Mouse (Mus musculus): ENCODE measurements around the gene Picalm. TPM values are rescaled to one million over a fixed set of nuclear protein-coding genes. Genes with fewer than 3 reads are reported as not detected.

The Picalm gene
- polyA plus RNA-seq, 1 experiment from 2014 or later = 44.2 TPM

DNA sequence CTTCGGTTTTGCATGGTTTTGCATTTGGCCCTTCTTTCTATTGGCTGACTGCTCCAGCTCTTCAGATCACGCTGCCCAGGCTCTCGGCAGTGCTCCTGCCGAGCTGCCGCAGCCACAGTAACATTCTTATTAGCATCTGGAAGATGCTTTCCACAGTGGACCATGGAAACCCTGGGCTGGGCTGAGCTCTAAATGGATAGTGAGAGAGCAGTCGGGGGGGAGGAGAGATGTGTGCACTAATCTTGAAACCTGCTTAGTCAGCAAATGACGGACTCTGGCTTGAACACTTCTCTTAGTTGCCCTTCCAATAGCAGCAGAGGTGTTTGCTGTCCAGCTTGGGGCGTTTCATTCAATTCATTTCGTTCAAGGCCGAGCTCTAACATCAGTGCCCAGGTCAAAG, 30.8 kb upstream of the Picalm start:
- H3K36me3 ChIP-seq = no peaks in the 10 kb centered on the region
- no peak overlapping the region for H3K4me3 ChIP-seq
- no peak overlapping the region for H3K9ac ChIP-seq
- H3K4me2 ChIP-seq (replicated peaks) = peak overlapping the region; percentile 4; the same call in 1 of the 2 replicates
- H3K27me3 ChIP-seq (replicated peaks) = no peaks in the 10 kb centered on the region
- H3K27ac ChIP-seq = no peak overlapping the region
- H3K4me1 ChIP-seq = no peaks in the 10 kb centered on the region
- WGBS = 55% methylated on average over 10 of the region's 10 CpGs
- no peak for ATAC-seq (ENCODE audit: low FRiP score, low read depth)
- H3K9me3 ChIP-seq = no peaks in the 10 kb centered on the region

DNA sequence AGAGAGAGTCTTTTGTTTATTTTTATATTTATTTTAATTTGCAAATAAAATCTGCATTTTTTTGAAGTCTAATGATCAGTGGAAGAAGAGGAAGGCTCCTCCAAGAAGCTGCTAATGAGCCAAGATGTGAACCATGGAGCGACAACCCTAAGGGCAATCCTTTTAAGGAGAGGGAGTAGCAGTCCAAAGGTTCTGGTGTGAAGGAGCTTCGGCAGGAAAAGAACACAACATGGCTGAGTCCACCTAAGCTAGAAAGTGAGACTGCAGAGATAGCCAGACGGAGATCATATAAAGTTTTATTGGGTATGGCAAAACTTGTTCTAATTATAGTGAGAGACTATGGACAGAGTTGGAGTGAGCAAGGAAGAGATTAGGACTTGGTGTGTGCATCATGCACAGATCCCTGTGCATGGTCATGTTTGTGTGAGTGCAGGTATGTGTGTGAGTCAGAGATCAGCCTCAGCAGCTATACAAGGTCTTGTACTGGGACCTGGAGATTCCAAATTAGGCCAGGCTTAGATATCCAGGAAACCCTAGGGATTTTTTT, 29.3 kb upstream of the Picalm start:
- H3K9ac ChIP-seq = no peak overlapping the region
- 89% methylated on average over 3 of the region's 3 CpGs for WGBS

DNA sequence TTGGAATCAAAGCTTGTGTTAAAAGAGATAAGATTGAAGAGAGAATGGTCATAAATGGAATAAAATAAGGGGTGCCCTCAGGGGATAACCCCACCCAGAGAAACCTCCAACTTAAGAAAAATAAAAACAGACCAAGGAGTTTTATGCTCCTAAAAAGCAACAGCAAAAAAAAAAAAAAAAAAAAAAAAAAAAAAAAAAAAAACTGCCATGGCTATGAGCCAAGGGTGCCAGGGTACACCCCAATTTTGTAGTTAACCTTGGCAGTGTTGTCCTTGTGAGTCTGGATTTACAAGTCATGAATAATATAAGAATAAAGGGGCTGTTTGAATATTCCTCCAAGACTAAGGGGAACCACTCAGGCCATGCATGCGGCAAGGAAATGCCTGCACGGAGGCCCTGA, 13.9 kb upstream of the Picalm start:
- no peak overlapping the region for H3K4me2 ChIP-seq (replicated peaks)
- H3K9me3 ChIP-seq = no peaks in the 10 kb centered on the region
- H3K27ac ChIP-seq = no peak overlapping the region
- H3K4me3 ChIP-seq = no peak overlapping the region
- no peak for ATAC-seq (ENCODE audit: low FRiP score, low read depth)
- no peak overlapping the region for H3K9ac ChIP-seq
- WGBS = 99% methylated on average over 2 of the region's 2 CpGs
- no peaks in the 10 kb centered on the region for H3K27me3 ChIP-seq (replicated peaks)
- H3K36me3 ChIP-seq = no peaks in the 10 kb centered on the region
- H3K4me1 ChIP-seq = no peaks in the 10 kb centered on the region

More for the DNA sequence above, 29.3 kb upstream of the Picalm start:
- Histone ChIP-seq H3K27ac (no peak overlapping the region), H3K4me2 (replicated peaks) (no peak overlapping the region), H3K4me1 (no peaks in the 10 kb centered on the region), H3K4me3 (no peak overlapping the region), H3K27me3 (replicated peaks) (no peaks in the 10 kb centered on the region), H3K36me3 (no peaks in the 10 kb centered on the region), H3K9me3 (no peaks in the 10 kb centered on the region)
- no peak for ATAC-seq (ENCODE audit: low FRiP score, low read depth)

DNA sequence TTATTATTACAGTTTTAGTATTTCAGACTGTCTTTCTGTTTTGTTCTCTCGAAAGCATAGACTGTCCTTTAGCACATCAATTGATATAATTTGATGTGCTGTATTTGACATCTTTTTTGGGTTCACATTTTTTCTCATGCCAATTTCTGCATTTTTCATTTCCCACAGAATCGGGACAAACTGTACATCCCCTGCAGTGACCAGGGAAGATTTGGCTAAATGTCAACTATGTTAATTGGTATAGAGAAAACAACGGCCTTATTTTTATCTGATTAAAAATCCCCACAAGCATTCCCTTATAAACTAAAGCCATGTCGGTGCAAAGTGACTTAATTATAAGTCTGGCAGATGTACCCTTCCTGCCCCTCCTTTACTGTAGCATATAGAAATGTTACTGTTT, 9.9 kb upstream of the Picalm start:
- Histone ChIP-seq H3K27ac (no peak overlapping the region), H3K36me3 (no peaks in the 10 kb centered on the region), H3K9me3 (no peaks in the 10 kb centered on the region), H3K9ac (no peak overlapping the region), H3K27me3 (replicated peaks) (no peaks in the 10 kb centered on the region), H3K4me3 (no peak overlapping the region), H3K4me1 (no peaks in the 10 kb centered on the region), H3K4me2 (replicated peaks) (no peak overlapping the region)
- ATAC-seq (ENCODE audit: low FRiP score, low read depth) = no peak
- WGBS = 86% methylated on average over 4 of the region's 4 CpGs

DNA sequence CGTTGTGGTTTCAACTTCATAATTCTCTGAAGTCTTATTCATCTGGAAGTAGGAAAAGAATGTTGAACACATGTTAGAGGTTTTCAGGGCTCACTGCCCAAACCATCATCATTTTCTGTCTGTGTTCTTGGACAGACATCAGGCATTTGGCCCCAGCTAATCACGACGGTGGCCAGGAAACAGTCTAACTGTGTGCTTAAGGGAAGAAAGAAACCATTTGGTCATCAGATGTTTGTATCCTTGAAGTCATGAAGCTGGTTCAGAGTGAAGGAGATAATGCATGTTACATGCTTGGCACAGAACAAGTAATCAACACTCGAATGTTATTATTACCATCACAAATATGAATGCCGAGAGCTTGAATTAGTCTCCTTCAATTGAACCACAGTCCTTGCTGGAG, 5.0 kb upstream of the Picalm start:
- H3K27me3 ChIP-seq (replicated peaks) = no peaks in the 10 kb centered on the region
- H3K4me3 ChIP-seq = no peak overlapping the region
- no peak overlapping the region for H3K4me2 ChIP-seq (replicated peaks)
- no peak for ATAC-seq (ENCODE audit: low FRiP score, low read depth)
- H3K36me3 ChIP-seq = no peaks in the 10 kb centered on the region
- H3K9me3 ChIP-seq = no peaks in the 10 kb centered on the region
- 86% methylated on average over 5 of the region's 5 CpGs for WGBS
- no peaks in the 10 kb centered on the region for H3K4me1 ChIP-seq
- no peak overlapping the region for H3K27ac ChIP-seq
- no peak overlapping the region for H3K9ac ChIP-seq

DNA sequence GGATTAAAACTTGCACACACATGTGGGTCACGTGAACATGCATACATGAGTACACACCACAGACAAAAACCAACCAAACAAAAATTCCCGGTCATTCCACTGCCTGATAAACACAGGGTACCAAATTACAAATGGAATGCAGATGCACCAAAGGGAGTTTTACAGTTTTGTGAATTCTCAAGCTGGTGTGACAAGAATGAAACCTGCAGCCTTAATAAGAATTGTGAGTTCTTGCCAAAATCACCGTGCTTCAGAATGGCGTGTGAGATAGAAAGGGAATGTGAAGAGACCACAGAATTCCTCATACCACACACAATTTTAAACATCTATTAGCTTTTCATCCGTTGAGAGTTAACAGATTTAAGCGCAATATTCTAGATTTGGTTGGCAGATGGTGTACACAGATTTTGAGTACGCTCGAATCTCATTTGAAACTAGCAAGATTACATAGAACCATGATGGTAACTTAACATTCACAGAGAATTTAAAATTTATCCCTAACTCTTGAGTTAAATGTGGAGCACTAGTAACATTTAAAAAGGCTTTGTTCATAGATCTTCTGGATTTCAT, 1.3 kb upstream of the Picalm start:
- H3K9me3 ChIP-seq = no peaks in the 10 kb centered on the region
- peaks cover 8% of the 10 kb centered on the region for H3K4me1 ChIP-seq
- H3K27ac ChIP-seq = no peak overlapping the region
- WGBS = 90% methylated on average over 8 of the region's 8 CpGs
- H3K27me3 ChIP-seq (replicated peaks) = no peaks in the 10 kb centered on the region
- peak overlapping the region; percentile 97; the same call in 1 of the 2 replicates for H3K4me3 ChIP-seq
- H3K36me3 ChIP-seq = no peaks in the 10 kb centered on the region
- ATAC-seq (ENCODE audit: low FRiP score, low read depth) = no peak
- peak overlapping the region; percentile 85 for H3K4me2 ChIP-seq (replicated peaks)
- no peak overlapping the region for H3K9ac ChIP-seq

DNA sequence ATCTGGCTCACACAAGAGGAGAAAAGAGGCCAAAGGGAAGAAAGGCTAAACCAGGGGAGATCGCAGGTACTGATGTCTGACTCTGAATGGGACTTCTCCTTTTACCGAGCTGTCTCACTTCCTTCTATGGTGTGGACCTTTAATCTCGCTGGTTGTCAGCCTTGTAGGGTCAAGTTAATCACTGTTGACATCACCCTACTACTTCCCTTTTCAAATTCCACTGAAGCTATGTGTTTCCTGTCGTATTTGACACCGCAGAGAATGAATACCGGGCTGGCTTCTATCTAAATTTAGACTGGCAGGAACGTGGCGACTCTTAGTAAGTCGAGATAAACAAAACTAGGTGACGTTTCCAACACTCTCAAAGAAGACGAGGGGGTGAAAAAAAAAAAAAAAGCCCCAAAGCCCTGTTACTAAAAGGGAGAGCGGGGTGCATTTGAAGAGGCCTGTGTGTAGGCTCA, 712 bp upstream of the Picalm start:
- no peak for ATAC-seq (ENCODE audit: low FRiP score, low read depth)
- no peaks in the 10 kb centered on the region for H3K9me3 ChIP-seq
- no peaks in the 10 kb centered on the region for H3K36me3 ChIP-seq
- peaks cover 8% of the 10 kb centered on the region for H3K4me1 ChIP-seq
- no peaks in the 10 kb centered on the region for H3K27me3 ChIP-seq (replicated peaks)
- peak overlapping the region; percentile 97 for H3K4me3 ChIP-seq
- peak overlapping the region; percentile 98 for H3K9ac ChIP-seq
- H3K4me2 ChIP-seq (replicated peaks) = peak overlapping the region; percentile 85
- WGBS = under 1% methylated on average over 12 of the region's 12 CpGs
- peak overlapping the region; percentile 74; the same call in 1 of the 2 replicates for H3K27ac ChIP-seq

DNA sequence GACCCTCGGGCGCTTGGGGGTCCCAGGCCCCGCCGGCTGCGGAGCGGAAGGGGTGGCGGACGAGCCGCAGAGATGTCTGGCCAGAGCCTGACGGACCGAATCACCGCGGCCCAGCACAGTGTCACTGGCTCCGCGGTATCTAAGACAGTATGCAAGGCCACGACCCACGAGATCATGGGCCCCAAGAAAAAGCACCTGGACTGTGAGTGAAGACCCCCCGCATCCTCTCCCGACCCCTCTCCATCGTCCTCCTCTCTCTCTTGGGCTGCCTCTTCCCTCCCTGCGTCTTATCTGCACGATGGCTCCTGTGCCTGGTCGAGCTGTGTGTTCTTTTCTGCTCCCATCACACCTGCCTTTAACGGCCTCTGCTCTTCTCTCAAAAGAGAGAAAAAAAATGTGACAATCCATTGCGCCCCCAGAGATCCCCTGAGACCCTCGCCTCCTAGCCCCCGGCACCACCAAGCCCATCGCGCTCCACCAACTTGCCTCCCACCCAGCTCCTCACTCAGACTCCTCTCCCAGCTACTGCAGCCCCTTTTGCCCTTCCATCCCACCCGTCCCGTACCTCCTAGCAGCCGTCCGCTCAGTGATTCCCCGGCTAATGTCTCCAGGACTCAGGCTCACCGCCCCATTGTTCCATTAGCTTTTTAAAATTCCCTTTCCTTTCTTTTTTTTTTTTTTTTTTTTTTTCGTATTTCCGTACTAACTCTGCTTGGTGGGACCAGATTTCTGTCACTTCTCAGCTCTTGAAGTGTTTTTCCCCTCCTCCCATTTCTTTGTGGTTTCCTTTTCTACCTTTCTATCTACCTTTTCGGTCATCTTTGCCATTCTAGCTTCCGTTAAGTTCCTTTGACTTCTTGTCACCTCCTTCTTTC, 725 bp downstream of the Picalm start:
- no peaks in the 10 kb centered on the region for H3K9me3 ChIP-seq
- peak overlapping the region; percentile 85 for H3K4me2 ChIP-seq (replicated peaks)
- peak overlapping the region; percentile 97 for H3K4me3 ChIP-seq
- H3K36me3 ChIP-seq = no peaks in the 10 kb centered on the region
- H3K27me3 ChIP-seq (replicated peaks) = no peaks in the 10 kb centered on the region
- peak overlapping the region; percentile 98 for H3K9ac ChIP-seq
- H3K27ac ChIP-seq = peak overlapping the region; percentile 84
- ATAC-seq (ENCODE audit: low FRiP score, low read depth) = peak; percentile 78
- H3K4me1 ChIP-seq = peaks cover 8% of the 10 kb centered on the region
- WGBS = 2% methylated on average over 39 of the region's 39 CpGs

DNA sequence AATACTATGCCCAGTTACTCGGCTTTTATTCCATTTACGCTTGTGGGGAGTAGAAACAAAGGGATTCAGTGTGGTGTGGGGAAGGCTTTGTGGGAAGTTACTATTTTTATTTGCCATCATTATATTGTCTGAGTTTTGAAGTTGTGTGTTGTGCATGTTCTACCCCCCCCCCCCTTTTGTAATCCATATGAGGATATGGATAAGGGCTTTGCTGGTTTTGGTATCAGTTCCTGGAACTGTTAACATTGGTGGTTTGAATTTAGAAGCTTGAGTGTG, 1.3 kb downstream of the Picalm start:
- Histone ChIP-seq H3K36me3 (no peaks in the 10 kb centered on the region), H3K9ac (peak overlapping the region; percentile 98), H3K27me3 (replicated peaks) (no peaks in the 10 kb centered on the region), H3K4me2 (replicated peaks) (peak overlapping the region; percentile 85), H3K27ac (no peak overlapping the region), H3K4me3 (peak overlapping the region; percentile 97), H3K9me3 (no peaks in the 10 kb centered on the region), H3K4me1 (peaks cover 8% of the 10 kb centered on the region)
- ATAC-seq (ENCODE audit: low FRiP score, low read depth) = no peak
- WGBS = 0% methylated on average over 2 of the region's 2 CpGs

DNA sequence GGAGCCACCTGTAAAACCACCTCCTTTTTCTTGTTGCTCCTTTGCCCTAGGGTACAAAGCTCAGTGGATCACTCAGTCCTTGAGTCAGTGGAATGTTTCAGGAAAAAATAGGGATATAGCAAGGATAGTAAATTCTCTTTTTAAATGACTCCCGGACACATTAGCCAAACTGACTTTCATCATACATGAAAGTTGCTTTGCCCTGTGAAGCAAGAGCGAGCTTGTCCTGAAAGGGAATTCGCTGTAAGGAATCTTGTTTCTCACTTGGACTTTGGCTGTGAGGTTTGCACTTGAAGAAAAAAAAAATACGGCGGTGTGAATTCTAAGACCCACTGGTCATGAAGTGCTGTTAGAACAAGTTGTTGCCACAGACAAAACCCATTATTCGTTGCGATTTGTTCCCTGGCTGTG, 1.8 kb downstream of the Picalm start:
- Histone ChIP-seq H3K4me1 (peaks cover 8% of the 10 kb centered on the region), H3K9me3 (no peaks in the 10 kb centered on the region), H3K27me3 (replicated peaks) (no peaks in the 10 kb centered on the region), H3K9ac (peak overlapping the region; percentile 98), H3K4me3 (peak overlapping the region; percentile 97), H3K36me3 (no peaks in the 10 kb centered on the region), H3K27ac (no peak overlapping the region), H3K4me2 (replicated peaks) (peak overlapping the region; percentile 85)
- 24% methylated on average over 7 of the region's 7 CpGs for WGBS
- ATAC-seq (ENCODE audit: low FRiP score, low read depth) = no peak

DNA sequence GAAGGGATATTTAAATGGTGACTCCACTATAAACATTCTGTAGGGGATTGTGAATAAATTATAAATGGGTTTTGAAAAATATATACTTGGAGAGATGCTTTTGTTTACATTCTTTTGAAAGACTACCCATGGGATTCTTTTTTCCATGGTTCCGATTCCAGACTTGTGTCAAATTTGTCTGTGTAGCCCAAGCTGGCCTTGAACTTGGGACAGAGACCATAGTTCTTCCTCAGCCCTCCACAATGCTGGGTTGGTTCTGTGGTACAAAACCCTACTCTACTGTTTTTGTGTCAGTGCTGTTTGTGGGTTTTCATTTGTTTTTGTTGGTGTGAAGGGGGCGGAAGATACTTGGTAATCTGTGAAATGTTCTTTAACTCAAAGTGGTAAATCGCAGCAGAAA, 2.3 kb downstream of the Picalm start:
- H3K27me3 ChIP-seq (replicated peaks) = no peaks in the 10 kb centered on the region
- H3K4me1 ChIP-seq = peaks cover 8% of the 10 kb centered on the region
- H3K36me3 ChIP-seq = no peaks in the 10 kb centered on the region
- H3K9ac ChIP-seq = peak overlapping the region; percentile 98
- peak overlapping the region; percentile 85 for H3K4me2 ChIP-seq (replicated peaks)
- no peak for ATAC-seq (ENCODE audit: low FRiP score, low read depth)
- 65% methylated on average over 3 of the region's 3 CpGs for WGBS
- H3K4me3 ChIP-seq = peak overlapping the region; percentile 97
- no peaks in the 10 kb centered on the region for H3K9me3 ChIP-seq
- H3K27ac ChIP-seq = no peak overlapping the region

DNA sequence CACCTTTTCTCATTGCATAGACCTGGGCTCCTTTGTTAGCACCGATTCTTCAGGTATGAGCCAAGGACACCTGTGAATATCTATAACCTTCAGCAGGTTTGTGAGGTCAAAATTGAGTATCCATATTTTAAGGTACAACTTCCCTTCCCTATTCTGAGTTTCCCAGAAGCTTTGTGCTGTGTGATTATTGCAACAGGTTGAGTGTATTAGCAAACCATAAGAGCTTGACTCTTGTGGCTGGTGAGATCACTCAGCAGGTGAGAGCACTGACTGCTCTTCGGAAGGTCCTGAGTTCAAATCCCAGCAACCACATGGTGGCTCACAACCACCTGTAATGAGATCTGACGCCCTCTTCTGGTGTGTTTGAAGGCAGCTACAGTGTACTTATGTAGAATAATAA, 6.7 kb downstream of the Picalm start:
- Histone ChIP-seq H3K27ac (no peak overlapping the region), H3K4me2 (replicated peaks) (no peak overlapping the region), H3K4me3 (no peak overlapping the region), H3K9ac (no peak overlapping the region), H3K36me3 (no peaks in the 10 kb centered on the region), H3K9me3 (no peaks in the 10 kb centered on the region), H3K27me3 (replicated peaks) (no peaks in the 10 kb centered on the region), H3K4me1 (peaks cover 8% of the 10 kb centered on the region)
- no peak for ATAC-seq (ENCODE audit: low FRiP score, low read depth)
- WGBS = 91% methylated on average over 3 of the region's 3 CpGs
